Mouse (Mus musculus): ENCODE measurements around the gene 4932414N04Rik.
"Not testable (repeated sequence)": the region's sequence is repeated elsewhere in the genome, so short reads cannot be mapped to it uniquely, and the experiment has no call there.

- not testable (repeated sequence) for TF ChIP-seq FLI1 (IDR thresholded peaks at IDR 0.05; ENCODE audit: low read length); GATA1 (IDR thresholded peaks at IDR 0.05; ENCODE audit: borderline replicate concordance, low read length)
These were observed 127.4 kb downstream of the 4932414N04Rik start for GRCm38 (mm10) chr2:68783664-68784063.

Data from megakaryocyte, embryonic 14.5 days (primary cell).